Mouse (Mus musculus) G1E (cell line): Measurements from ENCODE around the gene Olfr610. TPM values are rescaled to one million over a fixed set of nuclear protein-coding genes. Genes with fewer than 3 reads are reported as not detected.

Source experiments
- ATAC-seq: 2 replicates; pipeline ENCODE4 v1.8.0; 2016; ENCODE audit warnings: mild to moderate bottlenecking; ENCODE audit not compliant: insufficient number of reproducible peaks, poor library complexity, low FRiP score, severe bottlenecking; ENCODE audit errors: extremely low read depth
- DNase-seq: peaks from one replicate; pipeline ENCODE4 v3.0.0; 2012; ENCODE audit warnings: low spot score
- H3K27me3 ChIP-seq: 2 replicates; pipeline ENCODE4 v1.6.1; 2012; ENCODE audit warnings: mild to moderate bottlenecking, low read length, inconsistent platforms; ENCODE audit not compliant: insufficient read depth
- H3K36me3 ChIP-seq: replicated peaks from 2 replicates; pipeline ENCODE3; 2012; ENCODE audit warnings: mild to moderate bottlenecking, inconsistent platforms
- H3K4me1 ChIP-seq: 2 replicates; pipeline ENCODE4 v1.6.1; 2012; ENCODE audit warnings: low read depth, low read length, inconsistent platforms, mixed read lengths; ENCODE audit not compliant: insufficient read depth
- H3K4me3 ChIP-seq: 2 replicates; pipeline ENCODE4 v1.5.1; 2012; ENCODE audit warnings: low read depth, mild to moderate bottlenecking, inconsistent platforms, low read length, moderate library complexity, mixed read lengths
- H3K9me3 ChIP-seq: replicated peaks from 2 replicates; pipeline ENCODE4 v1.6.1; 2012; ENCODE audit warnings: inconsistent platforms
- CTCF ChIP-seq: IDR thresholded peaks from 2 replicates; pipeline ENCODE4 v1.5.1; 2012; ENCODE audit warnings: low read depth, low read length, inconsistent platforms, mixed read lengths
- GATA1 ChIP-seq: IDR thresholded peaks from 2 replicates; pipeline ENCODE4 v1.6.1; 2012; ENCODE audit warnings: borderline replicate concordance, low read length, inconsistent platforms, mixed read lengths
- GATA2 ChIP-seq: IDR thresholded peaks from 2 replicates; pipeline ENCODE4 v1.6.1; 2012; ENCODE audit warnings: low read depth, low read length, inconsistent platforms, borderline replicate concordance
- POLR2AphosphoS5 ChIP-seq: IDR thresholded peaks from 2 replicates; pipeline ENCODE4 v1.6.1; 2012; ENCODE audit warnings: low read depth, low read length, inconsistent platforms; ENCODE audit not compliant: insufficient replicate concordance
- TAL1 ChIP-seq: conservative IDR thresholded peaks from 2 replicates; pipeline ENCODE4 v1.6.1; 2012; ENCODE audit warnings: low read depth, low read length, inconsistent platforms, mixed read lengths
- polyA plus RNA-seq: library from polyadenylated mRNA; stranded (reverse); fragments of >175 nt; gene quantifications from 2 replicates; pipeline ENCODE4 v1.2.3, GENCODE M21; 2012
- total RNA-seq, 2 experiments: library from RNA; stranded (forward) in 1 of 2; stranded (reverse) in 1 of 2; fragments of 200-1000 nt in 1 of 2; fragments of >200 nt in 1 of 2; fragmentation: Nextera tagmentation in 1 of 2; gene quantifications; 2 replicates each; pipeline ENCODE4 v1.2.3; 2014 to 2017

Gene Olfr610
- total and polyA plus RNA-seq, 3 experiments = 0.11 TPM; not detected in 2

- Histone ChIP-seq H3K27me3 (no peaks in the 10 kb centered on the region), H3K9me3 (no peaks in the 10 kb centered on the region), H3K4me3 (no peak within 1 kb of the TSS), H3K36me3 (no peaks in the 10 kb centered on the region), H3K4me1 (no peaks in the 10 kb centered on the region)
- DNase-seq = no peak
- no peak for TF ChIP-seq POLR2AphosphoS5
- no peak for TF ChIP-seq GATA1
- TF ChIP-seq CTCF = no peak
- no peak for TF ChIP-seq TAL1
- no peak for TF ChIP-seq GATA2
- no peak for ATAC-seq
Observed at GRCm38 (mm10) chr7:103469577-103469976, 42.3 kb downstream of the Olfr610 start, which contains the start of gene Olfr608. Gene Olfr608, plus strand, starts transcription at chr7:103469877.

- ATAC-seq = no peak
- no peak for DNase-seq
- no peaks in the 10 kb centered on the region for H3K9me3 ChIP-seq
- H3K4me3 ChIP-seq = no peak overlapping the region
- no peaks in the 10 kb centered on the region for H3K27me3 ChIP-seq
- no peaks in the 10 kb centered on the region for H3K4me1 ChIP-seq
- TF ChIP-seq CTCF (no peak), GATA2 (no peak), POLR2AphosphoS5 (no peak), GATA1 (no peak), TAL1 (no peak)
- no peaks in the 10 kb centered on the region for H3K36me3 ChIP-seq
Observed at GRCm38 (mm10) chr7:103460590-103460989, 51.3 kb downstream of the Olfr610 start.

Other genes with a start within 250 kb of the Olfr610 start
Only the 20 nearest of the 30 such genes appear.
- not detected in 2 replicates for gene Olfr601, start 149.5 kb downstream of the Olfr610 start, total RNA-seq (2014; fragmentation: Nextera tagmentation)
- gene Olfr601, start 149.5 kb downstream of the Olfr610 start, total RNA-seq (2017) = 0.11 TPM in 1 of 2 replicates, not detected in the other
- not detected in 2 replicates for gene Olfr601, start 149.5 kb downstream of the Olfr610 start, polyA plus RNA-seq
- gene Olfr603, start 125.9 kb downstream of the Olfr610 start, total RNA-seq (2014; fragmentation: Nextera tagmentation) = not detected in 2 replicates
- not detected in 2 replicates for gene Olfr603, start 125.9 kb downstream of the Olfr610 start, total RNA-seq (2017)
- not detected in 2 replicates for gene Olfr603, start 125.9 kb downstream of the Olfr610 start, polyA plus RNA-seq
- not detected in 2 replicates for gene Usp17lc, start 97.0 kb downstream of the Olfr610 start, total RNA-seq (2014; fragmentation: Nextera tagmentation)
- gene Usp17lc, start 97.0 kb downstream of the Olfr610 start, total RNA-seq (2017) = 0.06 and 0.16 TPM in 2 replicates
- gene Usp17lc, start 97.0 kb downstream of the Olfr610 start, polyA plus RNA-seq = not detected in 2 replicates
- not detected in 2 replicates for gene Olfr605, start 66.7 kb downstream of the Olfr610 start, total RNA-seq (2014; fragmentation: Nextera tagmentation)
- 0.22 TPM in 1 of 2 replicates, not detected in the other for gene Olfr605, start 66.7 kb downstream of the Olfr610 start, total RNA-seq (2017)
- not detected in 2 replicates for gene Olfr605, start 66.7 kb downstream of the Olfr610 start, polyA plus RNA-seq
- not detected in 2 replicates for gene Olfr606, start 63.1 kb downstream of the Olfr610 start, total RNA-seq (2014; fragmentation: Nextera tagmentation)
- gene Olfr606, start 63.1 kb downstream of the Olfr610 start, total RNA-seq (2017) = 0.27 and 0.29 TPM in 2 replicates
- gene Olfr606, start 63.1 kb downstream of the Olfr610 start, polyA plus RNA-seq = not detected in 2 replicates
- gene Olfr607, start 48.0 kb downstream of the Olfr610 start, total RNA-seq (2014; fragmentation: Nextera tagmentation) = not detected in 2 replicates
- gene Olfr607, start 48.0 kb downstream of the Olfr610 start, total RNA-seq (2017) = under 0.01 and 0.11 TPM in 2 replicates
- not detected in 2 replicates for gene Olfr607, start 48.0 kb downstream of the Olfr610 start, polyA plus RNA-seq
- not detected in 2 replicates for gene Olfr608, start 42.2 kb downstream of the Olfr610 start, total RNA-seq (2014; fragmentation: Nextera tagmentation)
- not detected in 2 replicates for gene Olfr608, start 42.2 kb downstream of the Olfr610 start, total RNA-seq (2017)
- gene Olfr608, start 42.2 kb downstream of the Olfr610 start, polyA plus RNA-seq = not detected in 2 replicates
- gene Olfr609, start 14.1 kb downstream of the Olfr610 start, total RNA-seq (2014; fragmentation: Nextera tagmentation) = not detected in 2 replicates
- not detected in 2 replicates for gene Olfr609, start 14.1 kb downstream of the Olfr610 start, total RNA-seq (2017)
- gene Olfr609, start 14.1 kb downstream of the Olfr610 start, polyA plus RNA-seq = not detected in 2 replicates
- not detected in 2 replicates for gene Olfr611, start 8.7 kb upstream of the Olfr610 start, total RNA-seq (2014; fragmentation: Nextera tagmentation)
- gene Olfr611, start 8.7 kb upstream of the Olfr610 start, total RNA-seq (2017) = 0.17 TPM in 1 of 2 replicates, not detected in the other
- not detected in 2 replicates for gene Olfr611, start 8.7 kb upstream of the Olfr610 start, polyA plus RNA-seq
- gene Olfr612, start 30.6 kb upstream of the Olfr610 start, total RNA-seq (2014; fragmentation: Nextera tagmentation) = not detected in 2 replicates
- 0.35 TPM in 1 of 2 replicates, not detected in the other for gene Olfr612, start 30.6 kb upstream of the Olfr610 start, total RNA-seq (2017)
- not detected in 2 replicates for gene Olfr612, start 30.6 kb upstream of the Olfr610 start, polyA plus RNA-seq
- not detected in 2 replicates for gene Olfr613, start 36.0 kb upstream of the Olfr610 start, total RNA-seq (2014; fragmentation: Nextera tagmentation)
- 0.05 TPM in 1 of 2 replicates, not detected in the other for gene Olfr613, start 36.0 kb upstream of the Olfr610 start, total RNA-seq (2017)
- gene Olfr613, start 36.0 kb upstream of the Olfr610 start, polyA plus RNA-seq = not detected in 2 replicates
- gene Olfr615, start 44.0 kb upstream of the Olfr610 start, total RNA-seq (2014; fragmentation: Nextera tagmentation) = not detected in 2 replicates
- gene Olfr615, start 44.0 kb upstream of the Olfr610 start, total RNA-seq (2017) = 0.12 TPM in 1 of 2 replicates, not detected in the other
- not detected in 2 replicates for gene Olfr615, start 44.0 kb upstream of the Olfr610 start, polyA plus RNA-seq
- not detected in 2 replicates for gene Olfr616, start 57.0 kb upstream of the Olfr610 start, total RNA-seq (2014; fragmentation: Nextera tagmentation)
- gene Olfr616, start 57.0 kb upstream of the Olfr610 start, total RNA-seq (2017) = 0.55 TPM in 1 of 2 replicates, not detected in the other
- gene Olfr616, start 57.0 kb upstream of the Olfr610 start, polyA plus RNA-seq = not detected in 2 replicates
- not detected in 2 replicates for gene Olfr617, start 60.9 kb upstream of the Olfr610 start, total RNA-seq (2014; fragmentation: Nextera tagmentation)
- 0.49 TPM in 1 of 2 replicates, not detected in the other for gene Olfr617, start 60.9 kb upstream of the Olfr610 start, total RNA-seq (2017)
- gene Olfr617, start 60.9 kb upstream of the Olfr610 start, polyA plus RNA-seq = not detected in 2 replicates
- gene Olfr618, start 78.0 kb upstream of the Olfr610 start, total RNA-seq (2014; fragmentation: Nextera tagmentation) = not detected in 2 replicates
- gene Olfr618, start 78.0 kb upstream of the Olfr610 start, total RNA-seq (2017) = 0.05 TPM in 1 of 2 replicates, not detected in the other
- gene Olfr618, start 78.0 kb upstream of the Olfr610 start, polyA plus RNA-seq = not detected in 2 replicates
- not detected in 2 replicates for gene Olfr619, start 88.5 kb upstream of the Olfr610 start, total RNA-seq (2014; fragmentation: Nextera tagmentation)
- gene Olfr619, start 88.5 kb upstream of the Olfr610 start, total RNA-seq (2017) = not detected in 2 replicates
- not detected in 2 replicates for gene Olfr619, start 88.5 kb upstream of the Olfr610 start, polyA plus RNA-seq
- not detected in 2 replicates for gene Olfr620, start 100.4 kb upstream of the Olfr610 start, total RNA-seq (2014; fragmentation: Nextera tagmentation)
- 0.05 and 0.06 TPM in 2 replicates for gene Olfr620, start 100.4 kb upstream of the Olfr610 start, total RNA-seq (2017)
- gene Olfr620, start 100.4 kb upstream of the Olfr610 start, polyA plus RNA-seq = not detected in 2 replicates
- gene Olfr622, start 130.6 kb upstream of the Olfr610 start, total RNA-seq (2014; fragmentation: Nextera tagmentation) = not detected in 2 replicates
- gene Olfr622, start 130.6 kb upstream of the Olfr610 start, total RNA-seq (2017) = 0.16 TPM in 1 of 2 replicates, not detected in the other
- gene Olfr622, start 130.6 kb upstream of the Olfr610 start, polyA plus RNA-seq = not detected in 2 replicates
- not detected in 2 replicates for gene Olfr623, start 151.6 kb upstream of the Olfr610 start, total RNA-seq (2014; fragmentation: Nextera tagmentation)
- gene Olfr623, start 151.6 kb upstream of the Olfr610 start, total RNA-seq (2017) = 0.05 TPM in 1 of 2 replicates, not detected in the other
- gene Olfr623, start 151.6 kb upstream of the Olfr610 start, polyA plus RNA-seq = not detected in 2 replicates
- gene Olfr624, start 159.1 kb upstream of the Olfr610 start, total RNA-seq (2014; fragmentation: Nextera tagmentation) = not detected in 2 replicates
- 0.12 and 0.22 TPM in 2 replicates for gene Olfr624, start 159.1 kb upstream of the Olfr610 start, total RNA-seq (2017)
- gene Olfr624, start 159.1 kb upstream of the Olfr610 start, polyA plus RNA-seq = not detected in 2 replicates